Mouse (Mus musculus): ENCODE measurements around the gene Gm3417.
"Not testable (repeated sequence)": the region's sequence is repeated elsewhere in the genome, so short reads cannot be mapped to it uniquely, and the experiment has no call there.

Gm3417 gene

DNA sequence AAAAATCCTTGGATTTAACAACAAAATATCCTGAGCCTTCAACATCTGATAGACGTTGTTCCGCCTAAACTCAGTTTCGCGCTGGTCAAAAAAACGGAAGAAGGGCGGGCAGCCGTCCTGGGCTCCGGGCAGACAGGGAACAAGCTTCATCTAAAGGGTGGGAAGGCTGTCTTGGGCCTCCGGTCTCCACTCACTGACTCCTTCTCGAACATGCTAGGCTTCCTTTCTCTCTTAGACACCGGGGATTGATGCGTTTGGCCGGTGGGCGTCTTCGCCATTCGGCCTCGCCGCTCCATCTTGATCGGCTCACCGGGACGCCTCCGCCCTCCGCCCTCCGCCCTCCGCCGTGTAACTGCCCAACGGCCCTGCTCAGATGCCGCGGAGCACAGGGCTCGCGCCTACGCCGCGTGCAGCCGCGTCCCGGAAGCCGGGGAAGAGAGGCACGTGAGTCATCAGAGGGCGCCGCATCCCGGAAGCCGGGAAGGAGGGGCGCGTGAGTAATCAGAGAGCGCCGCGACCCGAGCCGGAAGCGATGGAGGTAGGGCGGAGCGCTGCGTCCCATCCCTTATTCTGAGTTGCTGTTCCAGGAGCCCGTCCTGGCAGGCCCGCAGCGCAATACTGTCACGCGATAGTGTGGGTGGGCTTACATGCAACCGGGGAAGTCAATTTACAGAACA lies at the start of gene Gm3417, which contains the start of gene 9030025P20Rik:
Gm3417 (minus strand) TSS at position 429 of the 677 bp plus-strand sequence.
9030025P20Rik (plus strand) TSS at position 107 of the 677 bp plus-strand sequence.
- not testable (repeated sequence) for TF ChIP-seq GATA4 (IDR thresholded peaks at IDR 0.05; ENCODE audit: insufficient replicate concordance, low read length)

DNA sequence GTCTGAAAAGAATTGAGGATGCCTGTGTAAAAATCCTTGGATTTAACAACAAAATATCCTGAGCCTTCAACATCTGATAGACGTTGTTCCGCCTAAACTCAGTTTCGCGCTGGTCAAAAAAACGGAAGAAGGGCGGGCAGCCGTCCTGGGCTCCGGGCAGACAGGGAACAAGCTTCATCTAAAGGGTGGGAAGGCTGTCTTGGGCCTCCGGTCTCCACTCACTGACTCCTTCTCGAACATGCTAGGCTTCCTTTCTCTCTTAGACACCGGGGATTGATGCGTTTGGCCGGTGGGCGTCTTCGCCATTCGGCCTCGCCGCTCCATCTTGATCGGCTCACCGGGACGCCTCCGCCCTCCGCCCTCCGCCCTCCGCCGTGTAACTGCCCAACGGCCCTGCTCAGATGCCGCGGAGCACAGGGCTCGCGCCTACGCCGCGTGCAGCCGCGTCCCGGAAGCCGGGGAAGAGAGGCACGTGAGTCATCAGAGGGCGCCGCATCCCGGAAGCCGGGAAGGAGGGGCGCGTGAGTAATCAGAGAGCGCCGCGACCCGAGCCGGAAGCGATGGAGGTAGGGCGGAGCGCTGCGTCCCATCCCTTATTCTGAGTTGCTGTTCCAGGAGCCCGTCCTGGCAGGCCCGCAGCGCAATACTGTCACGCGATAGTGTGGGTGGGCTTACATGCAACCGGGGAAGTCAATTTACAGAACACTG lies 31.3 kb upstream of the Gm3417 start, which contains the start of gene Gm3435:
Gm3435 (plus strand) TSS at position 471 of the 708 bp plus-strand sequence.
- TF ChIP-seq GATA4 (IDR thresholded peaks at IDR 0.05; ENCODE audit: insufficient replicate concordance, low read length) = not testable (repeated sequence)

DNA sequence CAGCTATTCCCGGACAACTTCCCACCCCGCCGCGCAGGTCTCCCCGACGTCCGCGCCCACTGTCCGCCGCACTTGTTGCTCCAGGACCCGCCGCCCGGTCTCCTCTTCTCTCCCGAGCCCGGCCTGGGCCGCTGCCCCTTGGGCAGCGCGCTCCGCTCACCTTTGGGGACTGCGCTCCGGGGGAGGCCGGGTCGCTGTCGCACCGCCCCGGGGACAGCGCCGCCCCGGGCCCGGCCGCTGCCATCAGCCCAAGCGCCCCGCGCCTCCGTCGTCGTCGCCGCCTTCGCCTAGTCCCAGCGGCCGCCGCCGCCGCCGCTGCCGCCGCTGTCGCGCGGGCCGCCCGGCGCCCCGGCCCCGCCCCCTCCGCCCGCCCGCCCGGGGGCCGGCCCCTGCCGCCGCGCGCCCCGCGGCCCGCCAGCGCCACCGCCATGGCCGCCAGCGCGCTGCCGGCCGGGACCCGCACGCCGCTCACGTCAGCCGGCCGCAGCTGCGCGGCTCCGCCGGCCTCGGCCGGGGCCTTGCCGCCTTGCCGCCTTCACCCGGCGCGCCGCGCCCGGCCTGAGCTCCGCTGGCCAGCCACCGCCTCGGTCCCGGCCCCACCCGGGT lies 17.5 kb downstream of the Gm3417 start, which contains the start of gene Phf10:
Phf10 (minus strand) TSS at position 323 of the 606 bp plus-strand sequence.
- not testable (repeated sequence) for TF ChIP-seq GATA4 (IDR thresholded peaks at IDR 0.05; ENCODE audit: insufficient replicate concordance, low read length)

DNA sequence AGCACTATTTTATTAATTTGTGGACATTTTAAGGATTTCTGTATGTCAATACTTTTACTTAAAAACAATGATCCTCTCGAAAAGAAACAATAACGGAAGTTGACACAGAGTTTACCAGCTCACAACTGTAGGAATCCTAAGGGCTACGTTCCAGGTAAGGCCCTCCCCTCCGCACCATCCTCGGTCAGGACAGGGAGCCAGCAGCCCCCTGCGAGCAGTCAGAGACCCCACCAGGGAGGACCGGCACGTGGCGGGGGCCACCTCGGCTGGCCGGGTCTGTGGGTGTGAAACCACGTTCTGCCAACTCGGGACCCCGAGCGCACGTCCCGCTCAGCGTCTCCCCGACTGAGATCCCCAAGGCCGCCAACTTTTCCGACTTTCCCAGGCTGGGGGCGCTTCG lies 18.1 kb downstream of the Gm3417 start:
- no peak for TF ChIP-seq GATA4 (IDR thresholded peaks at IDR 0.05; ENCODE audit: insufficient replicate concordance, low read length)

DNA sequence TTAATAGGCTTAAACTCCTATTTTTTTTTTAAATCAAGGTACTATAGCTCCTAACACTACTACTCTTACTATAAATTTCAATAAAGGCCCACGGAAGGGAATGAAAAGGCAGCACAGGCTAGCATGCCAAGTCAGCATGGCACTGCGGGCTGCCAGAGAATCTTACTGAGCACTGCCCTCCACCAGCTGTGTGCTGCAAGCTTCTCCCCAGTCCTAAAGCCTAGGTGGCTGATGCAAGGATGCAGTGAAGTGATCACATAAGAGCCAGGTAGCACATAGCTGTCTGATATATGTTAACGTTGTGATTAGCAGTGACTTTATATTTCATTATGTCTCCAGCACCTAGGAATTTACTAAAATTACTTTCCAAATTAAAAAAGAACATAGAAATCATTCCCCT lies 18.6 kb downstream of the Gm3417 start:
- no peak for TF ChIP-seq GATA4 (IDR thresholded peaks at IDR 0.05; ENCODE audit: insufficient replicate concordance, low read length)

DNA sequence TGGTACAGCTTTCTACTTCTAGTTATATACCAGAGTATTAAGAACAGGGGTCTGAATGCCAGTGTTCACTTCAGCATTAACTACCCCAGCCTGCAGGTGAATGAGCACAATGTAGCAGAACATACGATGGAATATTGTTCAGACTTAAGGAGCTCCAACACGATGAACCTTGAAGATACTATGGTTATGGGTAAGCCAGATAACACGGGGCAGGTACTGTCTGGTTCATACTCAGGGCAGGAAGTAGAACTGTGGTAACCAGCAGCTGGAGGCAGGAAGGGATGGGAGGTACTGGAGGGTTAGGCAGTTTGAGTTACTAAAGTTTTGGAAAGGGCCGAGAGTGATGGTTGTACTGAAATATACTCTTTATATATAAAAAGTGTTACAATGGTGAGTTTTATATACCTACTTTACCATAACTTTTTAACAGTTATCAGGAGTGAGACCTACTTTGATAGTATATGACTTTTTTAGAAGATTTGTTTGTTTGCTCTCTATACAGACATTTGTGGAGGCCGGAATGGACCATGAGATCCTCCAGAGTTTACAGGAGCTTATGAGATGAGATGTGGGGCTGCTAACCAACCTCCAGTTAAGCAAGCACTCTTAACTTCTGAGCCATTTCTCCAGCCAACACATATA lies 19.8 kb downstream of the Gm3417 start:
- no peak for TF ChIP-seq GATA4 (IDR thresholded peaks at IDR 0.05; ENCODE audit: insufficient replicate concordance, low read length)

DNA sequence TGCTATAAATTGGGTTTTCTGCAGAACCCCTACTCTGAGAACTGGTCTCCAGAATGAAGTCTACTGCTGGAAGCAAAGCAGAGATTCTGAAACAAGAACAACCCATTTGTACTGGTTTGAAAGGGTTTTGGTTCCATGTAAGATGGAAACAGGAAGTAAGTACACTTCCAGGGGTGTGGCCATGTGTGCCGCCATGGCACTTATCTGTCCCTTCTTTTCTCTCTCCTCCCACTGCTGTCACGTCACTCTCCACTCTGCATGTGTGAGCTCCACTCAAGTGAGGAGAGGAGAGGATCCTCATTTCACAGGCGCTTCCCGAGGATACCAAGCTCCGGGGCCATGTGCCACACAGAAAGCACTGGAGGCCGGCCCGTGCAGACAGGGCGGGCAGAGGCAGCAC lies 25.1 kb downstream of the Gm3417 start:
- TF ChIP-seq GATA4 (IDR thresholded peaks at IDR 0.05; ENCODE audit: insufficient replicate concordance, low read length) = no peak

DNA sequence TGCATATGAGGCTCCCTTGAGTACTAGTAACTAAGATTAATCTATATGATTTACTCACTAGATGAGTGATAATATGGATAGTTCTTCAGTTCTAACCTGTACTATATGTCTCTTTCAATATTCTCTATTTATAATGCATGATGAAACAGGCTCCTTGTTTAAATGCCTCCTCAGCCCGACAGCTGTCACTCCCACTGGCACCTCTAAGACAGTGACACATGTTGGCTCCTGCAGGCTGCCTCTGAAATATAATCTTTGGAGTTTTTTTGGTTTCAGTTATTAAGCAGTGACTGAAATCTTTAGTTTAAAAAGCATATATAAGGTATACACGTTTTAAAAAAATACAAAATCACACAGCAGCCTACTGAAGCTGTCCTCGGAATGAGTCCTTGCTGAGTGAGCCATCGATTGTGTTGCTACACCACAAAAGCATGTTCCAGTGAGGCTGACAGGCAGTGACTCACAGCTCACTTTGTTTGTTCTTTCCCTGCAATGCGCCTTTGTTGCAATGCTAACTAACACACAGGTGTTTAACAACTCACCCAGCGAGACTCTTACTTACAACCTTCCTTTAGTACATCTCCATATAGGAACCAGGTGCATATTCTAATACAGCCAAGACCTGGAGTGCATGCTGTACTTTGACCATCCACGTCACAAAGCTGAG lies 29.3 kb downstream of the Gm3417 start:
- no peak for TF ChIP-seq GATA4 (IDR thresholded peaks at IDR 0.05; ENCODE audit: insufficient replicate concordance, low read length)

DNA sequence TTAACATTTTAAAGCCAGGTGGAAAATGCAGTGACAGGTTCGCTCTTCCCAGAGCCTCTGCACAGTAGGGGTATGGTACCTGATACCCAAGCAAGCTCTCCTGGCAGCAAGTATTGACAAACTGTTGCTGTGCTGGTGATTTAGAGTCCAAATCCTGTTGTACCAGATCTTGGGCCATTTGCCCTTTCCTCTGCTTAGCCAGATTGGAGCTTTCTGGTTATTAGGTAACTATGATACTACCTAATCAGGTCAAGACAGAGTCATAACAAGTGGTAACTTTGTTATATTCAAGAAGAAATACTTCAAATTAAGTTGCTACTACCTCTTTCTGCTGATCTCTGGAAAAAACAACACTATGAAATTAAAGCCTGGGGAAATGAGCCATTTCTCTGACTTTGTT lies 34.0 kb downstream of the Gm3417 start:
- TF ChIP-seq GATA4 (IDR thresholded peaks at IDR 0.05; ENCODE audit: insufficient replicate concordance, low read length) = no peak

DNA sequence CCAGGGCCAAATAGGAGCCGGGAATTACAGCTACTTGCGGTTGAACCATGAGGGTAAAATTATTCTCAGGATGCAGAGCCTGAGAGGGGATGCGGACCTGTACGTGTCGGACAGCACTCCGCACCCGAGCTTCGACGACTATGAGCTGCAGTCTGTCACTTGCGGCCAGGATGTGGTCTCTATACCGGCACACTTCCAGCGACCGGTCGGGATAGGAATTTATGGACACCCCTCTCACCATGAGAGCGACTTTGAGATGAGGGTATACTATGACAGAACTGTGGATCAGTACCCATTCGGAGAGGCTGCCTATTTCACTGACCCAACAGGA lies 34.9 kb downstream of the Gm3417 start:
- TF ChIP-seq GATA4 (IDR thresholded peaks at IDR 0.05; ENCODE audit: insufficient replicate concordance, low read length) = no peak

DNA sequence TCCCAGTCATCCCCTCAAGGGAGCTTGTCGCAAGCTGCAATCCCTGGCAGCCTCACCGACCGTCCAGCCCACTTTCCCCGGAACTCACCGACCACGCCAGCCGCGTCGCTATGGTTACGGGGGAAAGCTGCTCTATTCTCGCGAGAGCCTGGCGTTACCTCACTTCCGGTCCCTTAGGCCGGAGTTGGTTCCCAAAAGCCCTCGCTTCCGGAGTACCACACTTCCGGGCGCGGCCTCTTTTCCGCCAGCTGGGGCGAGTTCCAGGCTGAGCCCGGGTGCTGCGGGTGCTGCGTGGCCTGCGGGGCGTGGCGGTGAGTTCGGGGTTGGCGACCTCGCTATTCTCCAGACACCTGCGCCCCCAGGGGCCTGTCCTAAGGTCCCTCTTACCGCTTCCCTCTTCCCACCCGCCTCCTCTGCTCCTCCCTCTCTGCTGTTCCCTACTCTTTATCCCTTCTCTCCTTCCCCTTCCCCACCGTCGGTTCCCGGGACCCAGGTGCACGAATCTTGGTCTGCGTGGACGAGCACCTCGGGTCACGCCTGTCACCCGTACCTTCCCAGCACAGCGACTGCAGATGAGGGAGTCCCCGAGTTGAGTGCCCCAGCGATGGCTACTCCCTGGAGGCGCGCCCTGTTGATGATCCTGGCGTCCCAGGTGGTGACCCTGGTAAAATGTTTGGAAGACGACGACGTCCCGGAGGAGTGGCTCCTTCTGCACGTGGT lies 35.4 kb downstream of the Gm3417 start, which contains the start of the genes Wdr27 and 1600012H06Rik:
Wdr27 (minus strand) TSS at position 150 of the 720 bp plus-strand sequence.
1600012H06Rik (plus strand) TSS at position 176 of the 720 bp plus-strand sequence.
- peak; percentile 16; the same call in 1 of the 2 replicates for TF ChIP-seq GATA4 (IDR thresholded peaks at IDR 0.05; ENCODE audit: insufficient replicate concordance, low read length)

DNA sequence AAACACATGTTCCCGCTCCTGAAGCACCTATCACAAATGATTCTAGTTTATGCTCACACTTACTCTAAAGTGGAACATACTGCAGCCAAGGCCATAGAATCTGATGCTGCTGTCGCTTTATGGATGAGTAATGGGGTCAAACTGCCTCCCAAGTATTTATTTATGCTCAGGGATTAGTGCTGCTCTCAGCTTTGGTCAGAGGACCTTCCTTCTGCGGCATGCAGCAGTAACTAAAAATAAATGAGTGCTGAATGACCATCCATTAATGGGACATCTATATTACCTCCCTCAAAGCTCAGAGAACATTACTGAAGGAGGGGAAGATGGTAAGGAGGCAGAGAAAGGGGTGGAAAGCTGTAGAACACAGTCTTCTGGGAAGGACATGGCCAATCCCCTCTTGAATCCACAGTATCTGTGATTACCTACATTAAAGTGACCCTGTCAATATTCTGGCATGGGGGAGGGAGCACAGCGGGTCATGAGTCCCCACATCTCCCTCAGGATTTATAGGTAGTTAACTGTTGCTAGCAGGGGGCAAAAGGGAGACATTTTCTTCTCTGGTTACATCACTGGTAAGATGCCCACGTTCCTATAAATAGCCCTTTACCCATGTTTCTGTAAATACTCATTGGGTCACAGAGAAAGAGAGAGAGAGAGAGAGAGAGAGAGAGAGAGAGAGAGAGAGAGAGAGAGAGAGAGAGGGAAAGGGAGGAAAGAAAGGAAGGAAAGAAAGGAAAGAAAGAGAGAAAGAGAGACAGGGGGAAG lies 42.6 kb downstream of the Gm3417 start:
- TF ChIP-seq GATA4 (IDR thresholded peaks at IDR 0.05; ENCODE audit: insufficient replicate concordance, low read length) = no peak

DNA sequence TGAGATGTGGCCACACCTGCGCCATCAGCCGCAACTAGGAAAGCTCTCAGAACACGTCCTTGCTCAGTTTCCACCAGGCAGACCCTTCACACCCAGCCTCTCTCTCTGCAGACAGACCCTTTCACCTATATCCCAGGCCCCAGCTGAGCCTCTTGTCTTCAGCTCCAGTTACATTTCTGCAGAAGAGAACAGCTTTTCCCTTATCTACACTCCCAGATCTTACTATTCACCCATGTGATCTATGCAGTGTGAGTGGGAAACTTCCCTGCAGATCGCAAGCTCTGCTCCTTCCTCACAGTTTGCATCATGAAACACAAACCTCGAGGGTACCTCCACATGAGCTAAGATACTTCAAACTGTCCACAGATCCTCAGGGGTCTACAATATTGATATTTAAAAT lies 47.1 kb downstream of the Gm3417 start:
- TF ChIP-seq GATA4 (IDR thresholded peaks at IDR 0.05; ENCODE audit: insufficient replicate concordance, low read length) = no peak
